8 mouse cellular contexts compared by ENCODE assay signal in genomic region chr1:58445861-58446260, GRCm38 (mm10). TPM values are rescaled to one million over a fixed set of nuclear protein-coding genes. Genes with fewer than 3 reads are reported as not detected.
A peak's percentile ranks its signal among the peaks of the same experiment; 100 is the strongest.
DNase-seq lines count a peak whose midpoint lies in the region; ATAC-seq and TF ChIP-seq lines count a peak whose summit lies in the region.

No protein-coding gene starts in this region.

- H3K27me3 ChIP-seq in kidney, postnatal 0 days (ENCODE audit: insufficient read depth, low read length), result no peaks in the 10 kb centered on the region

- H3K4me3 ChIP-seq in kidney, postnatal 0 days (replicated peaks; ENCODE audit: low read depth, low read length), result peak overlapping the region; percentile 64
- peak overlapping the region; percentile 80 for H3K4me3 ChIP-seq in bone marrow macrophage, adult 2 months (ENCODE audit: insufficient read depth, low read length)

- peaks cover 11% of the 10 kb centered on the region for H3K36me3 ChIP-seq in kidney, postnatal 0 days (ENCODE audit: insufficient read depth, low read length)

- H3K9me3 ChIP-seq in kidney, postnatal 0 days (replicated peaks; ENCODE audit: low read length), result no peaks in the 10 kb centered on the region

- no peak for TF ChIP-seq POLR2A in bone marrow macrophage, adult 2 months (IDR thresholded peaks at IDR 0.05; ENCODE audit: borderline replicate concordance, low read depth, low read length)

- DNase-seq in kidney, postnatal 0 days (ENCODE audit: low spot score), result no peak
- DNase-seq in kidney, postnatal 14 days, result no peak
- peak; percentile 28 to 29 for DNase-seq in natural killer cell, adult 2 months (ENCODE audit: low spot score in 2 of 2)
- DNase-seq in ovary, postnatal 36 days (ENCODE audit: low spot score), result no peak
- DNase-seq in gastrocnemius, adult 18-20 months (ENCODE audit: low spot score), result no peak
- DNase-seq in urinary bladder, postnatal 10 days (ENCODE audit: low spot score), result no peak

- H3K4me2 ChIP-seq in kidney, postnatal 0 days (ENCODE audit: low read length), result peak overlapping the region; percentile 78

- WGBS in kidney, postnatal 0 days, result 3% methylated on average over 11 of the region's 11 CpGs

- H3K4me1 ChIP-seq in kidney, postnatal 0 days (replicated peaks; ENCODE audit: insufficient read depth, low read length), result peaks cover 8% of the 10 kb centered on the region; the same call in 1 of the 2 replicates
- peaks cover 22% of the 10 kb centered on the region for H3K4me1 ChIP-seq in bone marrow macrophage, adult 2 months (ENCODE audit: control insufficient read depth, insufficient read depth, low read length)

- H3K27ac ChIP-seq in kidney, postnatal 0 days, result peak overlapping the region; percentile 96
- H3K27ac ChIP-seq in bone marrow macrophage, adult 2 months (ENCODE audit: insufficient read depth, low read depth, low read length), result peak overlapping the region; percentile 64

- no peak for ATAC-seq in kidney, postnatal 0 days (replicated peaks; ENCODE audit: low FRiP score, low read depth)
- ATAC-seq in inflammation-experienced regulatory T-cells, adult 6 months, result peak; percentile 14

- TF ChIP-seq CTCF in kidney, postnatal 0 days (IDR thresholded peaks at IDR 0.05; ENCODE audit: low read depth), result no peak
- no peak for TF ChIP-seq CTCF in bone marrow macrophage, adult 2 months (IDR thresholded peaks at IDR 0.05; ENCODE audit: low read depth, low read length)

- peak overlapping the region; percentile 86 for H3K9ac ChIP-seq in kidney, postnatal 0 days (ENCODE audit: low read depth, low read length)

RNA-seq across cellular contexts. Expression of gene Ppil3, which starts 0.6 kb away (rescaled TPM):
- polyA plus RNA-seq in kidney, postnatal 0 days (2015; fragmentation: Nextera tagmentation; extraction: Ambion mirVana), result 52.6 and 53.3 TPM in 2 replicates
- 23.8 and 33.3 TPM in 2 replicates for polyA plus RNA-seq in bone marrow macrophage, adult 2 months (2012; ENCODE audit: insufficient read depth, insufficient read length, missing spikeins)
- 10 to 100 TPM; 70.0 to 79.5 (median 70.1) TPM for polyA plus RNA-seq in inflammation-experienced regulatory T-cells, adult 6 months (2017; shearing (Covaris generic))
- 10 to 100 TPM; 13.3 to 13.7 TPM for total RNA-seq in gastrocnemius, adult 18-20 months (2021)

RNA-seq across cellular contexts. Expression of gene Nif3l1, which starts 0.9 kb away (rescaled TPM):
- 33.6 and 36.4 TPM in 2 replicates for polyA plus RNA-seq in kidney, postnatal 0 days (2015; fragmentation: Nextera tagmentation; extraction: Ambion mirVana)
- polyA plus RNA-seq in bone marrow macrophage, adult 2 months (2012; ENCODE audit: insufficient read depth, insufficient read length, missing spikeins), result 10.3 and 13.7 TPM in 2 replicates
- 10 to 100 TPM; 39.2 to 58.9 (median 57.3) TPM for polyA plus RNA-seq in inflammation-experienced regulatory T-cells, adult 6 months (2017; shearing (Covaris generic))
- 1 to 10 TPM; 8.3 to 9.4 TPM for total RNA-seq in gastrocnemius, adult 18-20 months (2021)

RNA-seq across cellular contexts. Expression of gene Clk1, which starts 22.0 kb away (rescaled TPM):
- 171 and 175 TPM in 2 replicates for polyA plus RNA-seq in kidney, postnatal 0 days (2015; fragmentation: Nextera tagmentation; extraction: Ambion mirVana)
- polyA plus RNA-seq in bone marrow macrophage, adult 2 months (2012; ENCODE audit: insufficient read depth, insufficient read length, missing spikeins), result 270 and 287 TPM in 2 replicates
- polyA plus RNA-seq in inflammation-experienced regulatory T-cells, adult 6 months (2017; shearing (Covaris generic)), result 100 to 1,000 TPM; 382 to 646 (median 498) TPM
- 10 to 100 TPM; 36.3 to 38.3 TPM for total RNA-seq in gastrocnemius, adult 18-20 months (2021)

RNA-seq across cellular contexts. Expression of gene Bzw1, which starts 53.2 kb away (rescaled TPM):
- 316 and 335 TPM in 2 replicates for polyA plus RNA-seq in kidney, postnatal 0 days (2015; fragmentation: Nextera tagmentation; extraction: Ambion mirVana)
- polyA plus RNA-seq in bone marrow macrophage, adult 2 months (2012; ENCODE audit: insufficient read depth, insufficient read length, missing spikeins), result 113 and 126 TPM in 2 replicates
- polyA plus RNA-seq in inflammation-experienced regulatory T-cells, adult 6 months (2017; shearing (Covaris generic)), result 100 to 1,000 TPM; 360 to 576 (median 385) TPM
- total RNA-seq in gastrocnemius, adult 18-20 months (2021), result 10 to 100 TPM; 39.7 to 42.1 TPM

RNA-seq across cellular contexts. Expression of gene Orc2, which starts 59.0 kb away (rescaled TPM):
- polyA plus RNA-seq in kidney, postnatal 0 days (2015; fragmentation: Nextera tagmentation; extraction: Ambion mirVana), result 23.4 and 23.9 TPM in 2 replicates
- 12.2 and 14.3 TPM in 2 replicates for polyA plus RNA-seq in bone marrow macrophage, adult 2 months (2012; ENCODE audit: insufficient read depth, insufficient read length, missing spikeins)
- 10 to 100 TPM; 13.7 to 30.8 (median 27.1) TPM for polyA plus RNA-seq in inflammation-experienced regulatory T-cells, adult 6 months (2017; shearing (Covaris generic))
- total RNA-seq in gastrocnemius, adult 18-20 months (2021), result 10 to 100 TPM; 12.5 to 12.6 TPM

Comparison
In these comparisons a context has a peak if more than half of its experiments do, and no peak if none do; other contexts are left out.
1. DNase-seq: peak in natural killer cell, adult 2 months (2 of 2); none in kidney, postnatal 0 days (single experiment), kidney, postnatal 14 days (single experiment), ovary, postnatal 36 days (single experiment), gastrocnemius, adult 18-20 months (single experiment) and urinary bladder, postnatal 10 days (single experiment).